Mouse (Mus musculus): Measurements from ENCODE around the gene Mta1. TPM values are rescaled to one million over a fixed set of nuclear protein-coding genes. Genes with fewer than 3 reads are reported as not detected.

The Mta1 gene
- 53.8 and 92.7 TPM in 2 replicates for polyA plus RNA-seq (2012; rRNA removed; ENCODE audit: low replicate concordance)

GRCm38 (mm10) chr12:113097749-113098281 lies at the start of gene Mta1:
Gene Mta1, plus strand, starts transcription at chr12:113098278.

DNA sequence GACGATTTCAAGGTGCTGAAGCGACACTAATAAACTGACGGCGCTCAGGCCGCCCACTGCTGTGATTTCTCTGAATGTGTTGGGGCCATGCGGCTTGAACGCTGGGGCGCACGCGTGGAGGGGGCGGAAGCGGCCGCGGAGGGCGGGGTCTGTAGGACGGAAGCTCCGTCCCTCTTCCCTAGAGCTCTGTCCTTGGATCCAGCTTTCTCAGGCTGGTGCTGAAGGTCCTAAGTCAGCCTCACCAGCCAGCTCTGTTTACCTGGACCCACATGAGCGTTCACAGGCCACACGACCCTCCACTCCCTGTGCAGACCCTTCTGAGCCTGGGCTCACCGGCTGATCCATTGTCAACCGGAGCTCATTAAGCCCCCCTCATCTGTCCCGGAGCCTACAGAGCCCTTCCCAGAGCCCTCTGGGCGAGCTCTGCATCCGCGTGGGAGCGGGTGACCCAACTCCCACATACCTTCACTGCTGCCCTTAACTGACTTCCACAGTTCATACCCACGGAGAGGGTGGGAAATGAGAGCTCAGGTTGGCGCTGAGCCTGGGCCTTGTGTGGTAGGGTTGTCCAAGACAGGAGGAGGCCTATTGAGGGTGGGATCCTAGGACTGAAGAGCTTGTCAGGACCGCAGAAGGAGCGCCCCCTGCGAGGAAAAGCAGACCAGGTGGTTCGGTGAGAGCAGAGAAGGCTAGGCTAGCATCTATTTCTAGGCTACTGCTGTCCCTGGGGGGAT lies 23.6 kb upstream of the Mta1 start, which contains the start of gene Tex22:
Gene Tex22 (plus strand): TSS at position 174 of the 734 bp plus-strand sequence.

DNA sequence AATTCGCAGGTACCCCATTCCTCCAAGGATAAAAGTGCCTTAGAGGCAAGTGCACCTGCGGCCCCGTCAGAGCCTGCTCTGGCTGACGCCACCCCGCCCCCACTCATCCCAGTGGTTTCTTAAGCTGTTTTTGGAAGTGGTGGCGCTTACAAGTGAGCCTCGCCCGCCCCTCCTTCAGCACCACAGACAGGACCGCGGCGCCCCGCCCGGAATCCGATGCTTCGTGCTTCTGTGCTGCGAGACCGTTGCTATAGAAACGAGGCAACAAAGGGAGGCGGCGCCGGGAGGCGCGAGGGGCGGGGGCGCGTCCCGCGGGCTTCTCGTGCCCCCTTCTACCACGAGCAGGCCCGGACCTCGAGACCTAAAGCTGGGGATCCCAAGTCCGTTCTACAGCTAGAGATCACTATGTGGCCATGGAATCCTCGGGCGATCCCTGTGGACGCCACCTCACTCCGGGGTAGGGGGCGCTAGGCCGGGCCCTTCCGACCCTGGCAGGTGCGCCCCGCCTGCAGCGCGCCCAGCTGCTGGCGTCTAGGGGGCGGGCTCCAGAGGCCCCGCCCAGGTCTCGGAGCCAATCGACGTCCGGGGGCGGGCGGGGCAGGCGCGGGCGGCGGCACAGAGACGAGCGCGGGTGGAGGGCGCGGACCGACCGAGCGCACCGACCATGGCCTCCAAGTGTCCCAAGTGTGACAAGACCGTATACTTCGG lies 42.0 kb downstream of the Mta1 start, which contains the start of gene Crip2:
Gene Crip2 (plus strand): TSS at position 329 of the 708 bp plus-strand sequence.

DNA sequence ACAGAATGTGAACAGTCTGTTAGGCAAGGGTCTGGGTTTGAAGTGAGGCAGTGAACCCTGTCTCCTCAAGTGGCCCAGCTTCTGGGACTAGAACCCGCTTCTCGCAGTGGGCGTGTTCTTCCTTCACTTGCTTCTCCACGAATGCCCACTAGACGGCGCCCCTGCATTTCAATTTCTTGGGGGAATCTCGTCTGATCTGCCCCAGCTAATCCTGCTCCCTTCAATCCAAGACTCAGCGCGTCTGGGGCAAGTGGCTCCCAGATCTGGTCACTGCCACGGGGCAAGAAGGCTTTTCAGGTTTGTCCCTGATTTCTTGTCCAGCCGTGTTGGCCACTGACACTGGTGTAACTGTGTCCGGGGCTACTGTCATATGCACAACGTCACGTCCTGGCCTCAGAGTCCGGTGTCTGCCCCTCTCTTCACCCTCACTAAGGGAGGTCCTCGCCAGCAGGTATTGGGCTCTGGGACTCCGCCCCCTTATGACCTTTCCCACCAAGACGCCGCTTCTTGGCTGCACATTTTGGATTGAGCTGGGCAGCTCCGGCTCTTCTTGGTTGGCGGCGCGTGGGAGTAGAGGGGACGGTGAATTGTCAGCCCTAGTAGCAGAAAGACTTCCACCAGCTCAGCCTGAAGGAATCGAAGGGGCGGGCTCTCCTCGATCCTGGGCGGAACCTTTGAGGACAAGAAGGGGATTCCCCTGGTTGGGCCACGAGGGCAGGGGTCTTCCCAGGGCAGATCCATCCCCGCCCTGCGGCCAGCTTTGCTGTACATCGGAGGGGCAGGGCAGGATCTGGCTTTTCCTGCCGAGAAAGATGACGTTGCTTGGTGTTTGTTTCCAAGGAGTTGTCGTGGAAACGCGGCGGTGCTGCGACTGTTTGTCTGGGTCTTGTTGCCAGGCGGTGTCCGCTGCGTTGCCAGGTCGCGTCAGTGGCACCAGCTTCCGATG lies 48.3 kb downstream of the Mta1 start, which contains the start of gene Crip1:
Gene Crip1 (plus strand): TSS at position 205 of the 946 bp plus-strand sequence.

GRCm38 (mm10) chr12:113155887-113156539 lies 57.9 kb downstream of the Mta1 start, which contains the start of gene Tedc1:
Gene Tedc1, plus strand, starts transcription at chr12:113156421.

DNA sequence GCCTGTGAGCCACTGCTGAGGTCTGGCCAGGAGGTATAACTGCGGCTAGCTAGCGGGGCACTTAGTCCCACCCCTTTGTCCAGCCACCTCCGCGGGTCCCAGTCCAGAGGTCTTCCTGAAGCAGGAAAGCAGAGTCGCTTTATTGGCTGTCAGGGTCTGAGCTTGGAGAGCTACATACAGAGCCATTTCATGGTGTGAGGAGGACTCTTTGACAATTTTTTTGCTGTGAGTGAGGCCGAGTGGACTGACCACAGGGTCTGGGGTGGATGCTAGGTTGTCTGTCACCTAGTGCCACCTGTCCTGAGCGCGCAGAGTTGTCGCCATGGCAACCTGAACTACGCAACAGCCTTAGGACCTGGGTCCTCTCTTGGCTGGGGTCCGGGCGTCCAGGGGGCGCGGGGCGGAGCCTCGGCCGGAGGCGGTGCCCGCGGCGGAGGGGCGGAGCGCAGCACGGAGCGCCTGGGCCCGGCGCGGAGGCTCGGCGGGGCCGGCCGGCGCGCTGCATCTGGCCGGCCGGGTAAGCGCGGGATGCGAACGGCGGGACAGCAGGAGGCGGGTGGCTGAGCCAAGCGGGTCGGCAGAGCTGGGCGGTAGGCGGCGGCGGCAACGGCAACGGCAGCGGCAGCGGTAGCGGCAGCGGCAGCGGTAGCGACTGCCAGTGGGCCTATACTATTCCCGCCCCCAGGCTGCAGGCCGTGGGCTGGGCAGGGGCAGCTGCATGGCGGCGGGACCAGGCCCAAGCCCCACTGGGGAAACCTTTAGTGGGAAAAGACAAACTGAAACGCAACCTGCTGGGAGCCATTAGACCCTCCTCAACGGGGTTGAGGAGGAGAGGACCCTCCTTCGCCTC lies 87.6 kb downstream of the Mta1 start, which contains the start of gene Tmem121:
Gene Tmem121 (plus strand): TSS at position 489 of the 850 bp plus-strand sequence.

Other genes starting within 250 kb of the Mta1 start
- gene Gpr132, start 230.1 kb upstream of the Mta1 start, polyA plus RNA-seq (2012; rRNA removed; ENCODE audit: low replicate concordance), result 6.0 and 8.0 TPM in 2 replicates
- 36.0 and 44.3 TPM in 2 replicates for gene Jag2, start 168.5 kb upstream of the Mta1 start, polyA plus RNA-seq (2012; rRNA removed; ENCODE audit: low replicate concordance)
- 36.9 and 40.6 TPM in 2 replicates for gene Nudt14, start 156.2 kb upstream of the Mta1 start, polyA plus RNA-seq (2012; rRNA removed; ENCODE audit: low replicate concordance)
- 23.5 and 40.2 TPM in 2 replicates for gene Btbd6, start 121.8 kb upstream of the Mta1 start, polyA plus RNA-seq (2012; rRNA removed; ENCODE audit: low replicate concordance)
- gene Brf1, start 97.6 kb upstream of the Mta1 start, polyA plus RNA-seq (2012; rRNA removed; ENCODE audit: low replicate concordance), result 41.5 and 84.3 TPM in 2 replicates
- 55.4 and 68.3 TPM in 2 replicates for gene Pacs2, start 83.8 kb upstream of the Mta1 start, polyA plus RNA-seq (2012; rRNA removed; ENCODE audit: low replicate concordance)
- gene Tex22, start 23.8 kb upstream of the Mta1 start, polyA plus RNA-seq (2012; rRNA removed; ENCODE audit: low replicate concordance), result 0.28 TPM in 1 of 2 replicates, not detected in the other
- gene Crip2, start 42.0 kb downstream of the Mta1 start, polyA plus RNA-seq (2012; rRNA removed; ENCODE audit: low replicate concordance), result 322 and 456 TPM in 2 replicates
- gene Crip1, start 48.0 kb downstream of the Mta1 start, polyA plus RNA-seq (2012; rRNA removed; ENCODE audit: low replicate concordance), result 1,377 and 1,405 TPM in 2 replicates
- gene Tedc1, start 58.1 kb downstream of the Mta1 start, polyA plus RNA-seq (2012; rRNA removed; ENCODE audit: low replicate concordance), result 1.2 and 11.7 TPM in 2 replicates
- 0.39 and 7.6 TPM in 2 replicates for gene Tmem121, start 87.7 kb downstream of the Mta1 start, polyA plus RNA-seq (2012; rRNA removed; ENCODE audit: low replicate concordance)

All from subcutaneous adipose tissue, adult 2 months (tissue).